Mouse (Mus musculus) hindlimb bud, embryonic 11.5 days (tissue): ENCODE data around the gene Jpt2.

Experiments
- DNase-seq: peaks from one replicate; pipeline ENCODE4 v3.0.0-alpha.2; 2012; ENCODE audit warnings: low read depth, low spot score; ENCODE audit errors: extremely low spot score

Jpt2 gene

GRCm38 (mm10) chr17:24913984-24914383, 46.5 kb downstream of the Jpt2 start:
- no peak for DNase-seq

- no peak for DNase-seq
Measured at GRCm38 (mm10) chr17:24907591-24907990, 52.9 kb downstream of the Jpt2 start.

GRCm38 (mm10) chr17:24903767-24904166, 56.7 kb downstream of the Jpt2 start:
- DNase-seq, result no peak

GRCm38 (mm10) chr17:24902671-24903474, 57.6 kb downstream of the Jpt2 start:
- DNase-seq, result no peak

- no peak for DNase-seq
Measured at GRCm38 (mm10) chr17:24902124-24902523, 58.4 kb downstream of the Jpt2 start.

- no peak for DNase-seq
Measured at GRCm38 (mm10) chr17:24900014-24900413, 60.5 kb downstream of the Jpt2 start.

GRCm38 (mm10) chr17:24899153-24899552, 61.3 kb downstream of the Jpt2 start:
- no peak for DNase-seq

- no peak for DNase-seq
Measured at GRCm38 (mm10) chr17:24898041-24898854, 62.2 kb downstream of the Jpt2 start.

- DNase-seq, result no peak
Measured at GRCm38 (mm10) chr17:24897600-24897999, 62.9 kb downstream of the Jpt2 start.

- DNase-seq, result no peak
Measured at GRCm38 (mm10) chr17:24896993-24897269, 63.6 kb downstream of the Jpt2 start.

- no peak for DNase-seq
Measured at GRCm38 (mm10) chr17:24896241-24896992, 64.1 kb downstream of the Jpt2 start, which contains the start of gene Nme3. Nme3 (plus strand) TSS chr17:24896500.

GRCm38 (mm10) chr17:24895571-24896240, 64.8 kb downstream of the Jpt2 start:
- no peak for DNase-seq

GRCm38 (mm10) chr17:24894995-24895547, 65.4 kb downstream of the Jpt2 start, which contains the start of the genes Eme2 and Mrps34:
Eme2 (minus strand) TSS chr17:24895087.
Mrps34 (plus strand) TSS chr17:24895116.
- peak; percentile 54 for DNase-seq

- DNase-seq, result no peak
Measured at GRCm38 (mm10) chr17:24894061-24894994, 66.2 kb downstream of the Jpt2 start.

GRCm38 (mm10) chr17:24893276-24893675, 67.2 kb downstream of the Jpt2 start:
- no peak for DNase-seq

- no peak for DNase-seq
Measured at GRCm38 (mm10) chr17:24892785-24893184, 67.7 kb downstream of the Jpt2 start.

- no peak for DNase-seq
Measured at GRCm38 (mm10) chr17:24891321-24891720, 69.2 kb downstream of the Jpt2 start.

GRCm38 (mm10) chr17:24890151-24891092, 70.1 kb downstream of the Jpt2 start:
- no peak for DNase-seq
